Mouse (Mus musculus): ENCODE data around the gene Gm20219.

DNA sequence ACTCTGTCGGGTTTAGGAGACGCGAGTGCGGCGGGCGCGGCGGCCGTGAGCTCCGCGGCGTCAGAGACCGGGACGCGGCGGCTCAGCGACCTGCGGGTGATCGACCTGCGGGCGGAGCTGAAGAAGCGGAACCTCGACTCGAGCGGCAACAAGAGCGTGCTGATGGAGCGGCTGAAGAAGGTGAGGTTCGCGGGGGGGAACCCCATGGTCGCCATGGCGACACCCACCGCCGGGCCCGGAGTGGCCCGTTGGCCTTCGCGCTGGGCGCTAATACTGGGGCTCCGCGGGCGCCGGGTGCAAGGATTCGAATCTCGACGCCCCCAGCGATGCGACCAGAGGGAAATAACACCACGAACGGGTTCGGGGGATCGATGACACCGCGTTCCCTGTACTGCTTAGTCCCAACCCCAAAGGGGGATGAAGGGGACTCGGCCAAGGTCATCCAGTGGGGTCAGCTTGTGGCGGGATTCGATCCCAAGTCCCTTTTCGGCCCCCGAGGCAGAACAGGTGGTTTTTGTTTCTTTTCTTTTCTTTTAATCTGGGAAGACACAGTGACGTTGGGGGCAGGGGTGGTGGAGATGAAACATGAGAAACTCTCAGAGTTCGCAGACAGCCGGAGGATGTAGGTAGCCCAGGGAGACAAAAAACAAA is 31.1 kb upstream of the Gm20219 start:
- TF ChIP-seq POLR2A (IDR thresholded peaks at IDR 0.05; ENCODE audit: control insufficient read depth, extremely low read depth, insufficient read depth, low read length, poor library complexity) (no peak), CTCF (IDR thresholded peaks at IDR 0.05; ENCODE audit: borderline replicate concordance, control insufficient read depth, extremely low read depth, insufficient read depth, low read length, poor library complexity) (no peak)

Data from thymus, adult 2 months (tissue).